Mouse (Mus musculus): ENCODE results near the gene Zfp207. TPM values are rescaled to one million over a fixed set of nuclear protein-coding genes. Genes with fewer than 3 reads are reported as not detected.

Gene Zfp207
- total and polyA plus RNA-seq, 3 experiments, result 55.8 to 549 (median 359) TPM

- ATAC-seq (ENCODE audit: extremely low read depth, insufficient number of reproducible peaks, low FRiP score, poor library complexity, severe bottlenecking) (0 out of 2 replicates have a peak, but pooled peaks have one; percentile 41), DNase-seq (ENCODE audit: low spot score) (peak; percentile 50)
- H3K4me1 ChIP-seq (ENCODE audit: insufficient read depth, low read depth, low read length), result peaks cover 21% of the 10 kb centered on the region
- H3K4me3 ChIP-seq (ENCODE audit: low read depth, low read length), result peak overlapping the region; percentile 78
- peaks cover 41% of the 10 kb centered on the region for H3K36me3 ChIP-seq (replicated peaks)
- no peak for TF ChIP-seq TAL1 (conservative IDR thresholded peaks at IDR 0.05; ENCODE audit: low read depth, low read length)
- no peak for TF ChIP-seq GATA2 (IDR thresholded peaks at IDR 0.05; ENCODE audit: borderline replicate concordance, low read depth, low read length)
- TF ChIP-seq CTCF (IDR thresholded peaks at IDR 0.05; ENCODE audit: low read depth, low read length), result no peak
- TF ChIP-seq POLR2AphosphoS5 (IDR thresholded peaks at IDR 0.05; ENCODE audit: insufficient replicate concordance, low read depth, low read length), result no peak
- no peak for TF ChIP-seq GATA1 (IDR thresholded peaks at IDR 0.05; ENCODE audit: borderline replicate concordance, low read length)
- H3K27me3 ChIP-seq (ENCODE audit: insufficient read depth, low read length), result no peaks in the 10 kb centered on the region
- no peaks in the 10 kb centered on the region for H3K9me3 ChIP-seq (replicated peaks)
Observed at GRCm38 (mm10) chr11:80383626-80384046, 557 bp downstream of the Zfp207 start.

- no peak for DNase-seq (ENCODE audit: low spot score)
- Histone ChIP-seq H3K36me3 (replicated peaks) (peaks cover 49% of the 10 kb centered on the region), H3K4me3 (ENCODE audit: low read depth, low read length) (peak overlapping the region; percentile 78), H3K4me1 (ENCODE audit: insufficient read depth, low read depth, low read length) (peaks cover 24% of the 10 kb centered on the region), H3K27me3 (ENCODE audit: insufficient read depth, low read length) (no peaks in the 10 kb centered on the region), H3K9me3 (replicated peaks) (no peaks in the 10 kb centered on the region)
- TF ChIP-seq GATA2 (IDR thresholded peaks at IDR 0.05; ENCODE audit: borderline replicate concordance, low read depth, low read length) (no peak), CTCF (IDR thresholded peaks at IDR 0.05; ENCODE audit: low read depth, low read length) (no peak), TAL1 (conservative IDR thresholded peaks at IDR 0.05; ENCODE audit: low read depth, low read length) (no peak), GATA1 (IDR thresholded peaks at IDR 0.05; ENCODE audit: borderline replicate concordance, low read length) (no peak), POLR2AphosphoS5 (IDR thresholded peaks at IDR 0.05; ENCODE audit: insufficient replicate concordance, low read depth, low read length) (no peak)
- no peak for ATAC-seq (ENCODE audit: extremely low read depth, insufficient number of reproducible peaks, low FRiP score, poor library complexity, severe bottlenecking)
Observed at GRCm38 (mm10) chr11:80384461-80384860, 1.4 kb downstream of the Zfp207 start.

GRCm38 (mm10) chr11:80385055-80385454 is 2.0 kb downstream of the Zfp207 start:
- Histone ChIP-seq H3K36me3 (replicated peaks) (peaks cover 55% of the 10 kb centered on the region), H3K9me3 (replicated peaks) (no peaks in the 10 kb centered on the region), H3K27me3 (ENCODE audit: insufficient read depth, low read length) (no peaks in the 10 kb centered on the region), H3K4me3 (ENCODE audit: low read depth, low read length) (peak overlapping the region; percentile 78), H3K4me1 (ENCODE audit: insufficient read depth, low read depth, low read length) (peaks cover 24% of the 10 kb centered on the region)
- no peak for DNase-seq (ENCODE audit: low spot score)
- TF ChIP-seq CTCF (IDR thresholded peaks at IDR 0.05; ENCODE audit: low read depth, low read length), result no peak
- no peak for TF ChIP-seq POLR2AphosphoS5 (IDR thresholded peaks at IDR 0.05; ENCODE audit: insufficient replicate concordance, low read depth, low read length)
- TF ChIP-seq TAL1 (conservative IDR thresholded peaks at IDR 0.05; ENCODE audit: low read depth, low read length), result no peak
- TF ChIP-seq GATA1 (IDR thresholded peaks at IDR 0.05; ENCODE audit: borderline replicate concordance, low read length), result no peak
- no peak for TF ChIP-seq GATA2 (IDR thresholded peaks at IDR 0.05; ENCODE audit: borderline replicate concordance, low read depth, low read length)
- ATAC-seq (ENCODE audit: extremely low read depth, insufficient number of reproducible peaks, low FRiP score, poor library complexity, severe bottlenecking), result no peak

GRCm38 (mm10) chr11:80386790-80387189 is 3.7 kb downstream of the Zfp207 start:
- Histone ChIP-seq H3K27me3 (ENCODE audit: insufficient read depth, low read length) (no peaks in the 10 kb centered on the region), H3K9me3 (replicated peaks) (no peaks in the 10 kb centered on the region), H3K4me1 (ENCODE audit: insufficient read depth, low read depth, low read length) (peaks cover 25% of the 10 kb centered on the region), H3K4me3 (ENCODE audit: low read depth, low read length) (peak overlapping the region; percentile 46; the same call in 1 of the 2 replicates), H3K36me3 (replicated peaks) (peaks cover 65% of the 10 kb centered on the region)
- DNase-seq (ENCODE audit: low spot score), result no peak
- no peak for ATAC-seq (ENCODE audit: extremely low read depth, insufficient number of reproducible peaks, low FRiP score, poor library complexity, severe bottlenecking)
- TF ChIP-seq POLR2AphosphoS5 (IDR thresholded peaks at IDR 0.05; ENCODE audit: insufficient replicate concordance, low read depth, low read length) (no peak), CTCF (IDR thresholded peaks at IDR 0.05; ENCODE audit: low read depth, low read length) (no peak), GATA2 (IDR thresholded peaks at IDR 0.05; ENCODE audit: borderline replicate concordance, low read depth, low read length) (no peak), GATA1 (IDR thresholded peaks at IDR 0.05; ENCODE audit: borderline replicate concordance, low read length) (no peak), TAL1 (conservative IDR thresholded peaks at IDR 0.05; ENCODE audit: low read depth, low read length) (no peak; the same call in 1 of the 2 replicates)

GRCm38 (mm10) chr11:80389885-80390284 is 6.8 kb downstream of the Zfp207 start:
- TF ChIP-seq POLR2AphosphoS5 (IDR thresholded peaks at IDR 0.05; ENCODE audit: insufficient replicate concordance, low read depth, low read length), result no peak
- TF ChIP-seq CTCF (IDR thresholded peaks at IDR 0.05; ENCODE audit: low read depth, low read length), result no peak
- no peak for TF ChIP-seq GATA2 (IDR thresholded peaks at IDR 0.05; ENCODE audit: borderline replicate concordance, low read depth, low read length)
- TF ChIP-seq GATA1 (IDR thresholded peaks at IDR 0.05; ENCODE audit: borderline replicate concordance, low read length), result no peak
- TF ChIP-seq TAL1 (conservative IDR thresholded peaks at IDR 0.05; ENCODE audit: low read depth, low read length), result no peak
- Histone ChIP-seq H3K9me3 (replicated peaks) (no peaks in the 10 kb centered on the region), H3K27me3 (ENCODE audit: insufficient read depth, low read length) (no peaks in the 10 kb centered on the region), H3K4me1 (ENCODE audit: insufficient read depth, low read depth, low read length) (peaks cover 32% of the 10 kb centered on the region), H3K4me3 (ENCODE audit: low read depth, low read length) (no peak overlapping the region), H3K36me3 (replicated peaks) (peaks cover 85% of the 10 kb centered on the region)
- DNase-seq (ENCODE audit: low spot score) (no peak), ATAC-seq (ENCODE audit: extremely low read depth, insufficient number of reproducible peaks, low FRiP score, poor library complexity, severe bottlenecking) (no peak)

GRCm38 (mm10) chr11:80391407-80392120 is 8.5 kb downstream of the Zfp207 start:
- DNase-seq (ENCODE audit: low spot score) (no peak), ATAC-seq (ENCODE audit: extremely low read depth, insufficient number of reproducible peaks, low FRiP score, poor library complexity, severe bottlenecking) (no peak)
- Histone ChIP-seq H3K36me3 (replicated peaks) (peaks cover 85% of the 10 kb centered on the region), H3K27me3 (ENCODE audit: insufficient read depth, low read length) (no peaks in the 10 kb centered on the region), H3K9me3 (replicated peaks) (no peaks in the 10 kb centered on the region), H3K4me3 (ENCODE audit: low read depth, low read length) (no peak overlapping the region), H3K4me1 (ENCODE audit: insufficient read depth, low read depth, low read length) (peaks cover 37% of the 10 kb centered on the region)
- no peak for TF ChIP-seq GATA1 (IDR thresholded peaks at IDR 0.05; ENCODE audit: borderline replicate concordance, low read length)
- TF ChIP-seq GATA2 (IDR thresholded peaks at IDR 0.05; ENCODE audit: borderline replicate concordance, low read depth, low read length), result no peak
- TF ChIP-seq CTCF (IDR thresholded peaks at IDR 0.05; ENCODE audit: low read depth, low read length), result no peak
